Mouse (Mus musculus) brain, adult 2 months (tissue): ENCODE measurements around the gene Nlrp9b.
"Not testable (repeated sequence)": the region's sequence is repeated elsewhere in the genome, so short reads cannot be mapped to it uniquely, and the experiment has no call there.

Experiments used
- DNase-seq: peaks from one replicate; pipeline ENCODE4 v3.0.0; 2011; ENCODE audit warnings: low read depth, low spot score

The Nlrp9b gene

DNA sequence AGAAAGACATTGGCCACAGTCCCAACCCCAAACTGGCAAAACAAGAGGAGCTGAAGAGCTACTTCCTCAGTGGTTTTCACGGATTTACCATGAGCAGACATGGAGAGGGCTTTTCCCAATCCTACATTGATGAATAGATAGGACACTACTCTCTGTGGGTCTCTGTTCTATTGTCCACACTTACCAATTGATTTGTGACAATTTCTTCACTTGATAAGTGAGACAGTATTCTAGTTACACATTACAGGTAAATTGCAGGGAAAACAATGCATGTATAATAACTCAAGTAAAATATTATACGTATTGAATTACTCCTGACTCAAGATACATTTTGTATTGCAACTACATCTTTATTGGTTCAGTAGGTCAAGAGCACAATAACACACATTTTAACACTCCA lies 131.2 kb downstream of the Nlrp9b start, which contains the start of gene Gm16442:
Gene Gm16442, minus strand, starts transcription at position 101 of the 400 bp plus-strand sequence.
- DNase-seq: not testable (repeated sequence)
